Mouse (Mus musculus) brain, adult 2 months (tissue): Measurements from ENCODE around the gene Ctcfl.
"Not testable (repeated sequence)": the region's sequence is repeated elsewhere in the genome, so short reads cannot be mapped to it uniquely, and the experiment has no call there.

Experiments used
- DNase-seq: peaks from one replicate; pipeline ENCODE4 v3.0.0; 2011; ENCODE audit warnings: low read depth, low spot score

Ctcfl gene

GRCm38 (mm10) chr2:173143611-173144010 lies 24.3 kb upstream of the Ctcfl start:
- peak; percentile 53 for DNase-seq

DNA sequence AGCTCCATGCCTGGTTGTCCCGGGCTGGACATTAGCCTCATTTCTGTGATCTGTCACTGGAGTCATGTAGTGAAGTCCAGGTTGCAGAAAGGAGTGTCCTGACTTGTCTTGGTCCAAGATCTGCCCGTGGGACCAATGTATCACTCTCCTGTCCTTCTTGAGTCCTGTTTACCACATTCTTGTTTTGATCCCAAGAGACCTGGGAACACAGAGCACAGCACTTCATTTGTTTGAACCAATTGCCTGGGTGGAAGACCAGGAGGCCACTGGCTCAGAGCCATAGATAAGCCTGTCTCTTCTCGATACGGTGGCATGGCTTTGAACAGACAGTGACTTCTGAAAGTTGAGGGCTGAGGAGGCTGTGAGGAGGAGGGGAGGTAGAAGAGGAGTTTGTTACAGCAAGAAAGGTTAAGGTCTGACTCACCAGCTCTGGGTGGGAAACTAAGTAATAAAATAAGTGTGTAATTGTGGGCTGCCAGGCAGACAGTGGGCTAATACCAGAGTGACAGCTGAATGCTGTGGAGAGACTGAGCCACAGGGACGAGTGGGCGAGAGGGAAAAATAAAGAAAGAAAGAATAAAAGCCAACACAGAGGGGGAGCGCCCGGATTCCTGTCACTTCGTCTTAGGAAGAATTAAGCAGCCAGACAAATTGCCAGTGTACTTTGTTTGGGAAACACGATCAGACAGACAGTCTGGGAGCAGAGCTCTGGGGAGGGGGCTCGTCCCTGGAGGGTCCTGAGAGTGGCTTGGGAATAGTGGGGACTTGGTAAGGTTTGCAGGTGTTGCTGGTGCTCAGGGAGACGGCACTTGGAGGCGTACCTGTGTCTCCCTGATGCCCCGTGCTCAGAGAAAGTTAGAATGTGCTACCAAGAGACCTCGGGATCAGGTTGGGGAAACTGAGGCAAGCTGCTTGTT lies 19.3 kb upstream of the Ctcfl start:
- peak; percentile 70 for DNase-seq

GRCm38 (mm10) chr2:173134695-173135094 lies 15.4 kb upstream of the Ctcfl start:
- no peak for DNase-seq

DNA sequence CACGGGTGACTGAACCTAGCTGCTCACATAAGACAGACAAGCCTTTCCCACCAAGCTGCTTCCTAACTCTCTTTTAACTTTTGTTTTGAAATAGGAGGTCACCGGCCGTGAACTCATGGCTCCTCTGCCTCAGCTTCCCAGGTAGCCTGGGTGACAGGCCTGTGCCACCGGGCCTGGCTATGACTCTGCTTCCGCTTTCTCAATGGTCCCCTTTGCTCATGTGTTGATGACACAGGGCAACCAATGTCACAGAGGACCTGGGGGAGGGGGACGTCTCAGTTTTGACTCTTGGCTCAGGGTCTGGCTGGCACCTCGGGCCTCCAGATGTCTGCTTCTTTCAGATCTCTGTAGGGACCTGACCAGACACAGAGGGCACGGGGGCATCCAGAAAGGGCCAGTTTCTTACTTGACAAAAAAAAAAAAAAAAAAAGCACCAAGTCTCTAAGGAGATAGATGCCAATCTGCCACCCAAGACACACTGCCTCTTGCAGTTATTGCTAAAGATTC lies 13.5 kb upstream of the Ctcfl start:
- no peak for DNase-seq

DNA sequence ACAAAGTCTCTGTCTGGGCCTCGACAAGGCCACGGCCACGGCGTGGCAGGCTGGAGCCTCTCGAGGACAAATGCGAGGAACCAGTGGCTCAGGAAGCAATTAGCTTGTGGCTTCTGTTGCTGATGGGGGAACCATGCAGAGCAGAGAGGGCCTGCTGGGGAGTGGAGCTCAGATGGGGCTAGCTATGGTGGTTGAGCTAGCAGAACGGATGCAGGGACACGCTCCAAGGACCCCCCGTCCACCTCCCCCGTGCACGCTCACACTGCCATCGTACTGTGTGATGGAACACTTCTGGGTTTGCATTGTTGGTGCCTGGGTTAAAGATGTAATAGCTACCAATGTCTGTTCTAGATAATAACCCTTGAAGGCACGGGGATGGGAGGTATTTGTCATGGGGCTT lies 12.9 kb upstream of the Ctcfl start:
- DNase-seq, result no peak

DNA sequence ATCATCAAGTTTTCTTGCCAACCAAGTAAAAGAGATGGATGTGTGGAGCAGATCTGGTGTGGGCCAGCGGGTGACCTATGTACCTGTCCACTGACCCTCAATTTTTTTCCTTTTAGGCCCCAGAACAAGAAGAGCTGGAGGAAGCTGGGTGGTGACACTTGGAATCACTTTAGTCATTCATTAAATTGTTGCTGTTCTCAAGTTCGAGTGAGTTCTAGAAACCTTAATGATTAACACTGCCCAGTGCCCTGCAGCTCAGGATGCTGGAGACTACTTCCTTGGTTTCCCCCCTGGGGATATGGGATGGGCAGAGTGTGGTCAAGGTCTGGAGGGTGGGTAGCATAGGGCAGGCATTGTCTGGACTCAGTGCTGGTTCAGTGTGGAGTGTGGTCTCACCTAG lies 9.8 kb upstream of the Ctcfl start:
- DNase-seq, result no peak

DNA sequence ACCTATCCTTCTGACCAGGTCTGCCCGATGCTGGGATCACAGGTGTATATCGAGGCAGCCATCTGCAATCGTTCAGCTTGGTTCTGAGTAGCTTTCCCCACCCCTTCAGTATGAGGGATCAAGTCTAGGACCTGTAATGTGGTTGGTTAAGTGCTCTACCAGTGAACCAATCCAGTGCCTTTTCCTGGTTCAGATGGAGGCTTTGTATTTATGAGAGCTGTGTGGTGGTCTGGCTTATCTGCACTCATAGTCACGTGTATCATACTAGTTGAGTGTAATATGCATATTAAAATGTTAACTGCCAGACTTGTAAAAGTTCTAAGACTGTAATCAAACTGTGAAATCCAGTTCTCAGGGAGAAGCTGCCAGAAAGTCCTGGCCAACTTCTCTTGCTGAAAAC lies 7.1 kb upstream of the Ctcfl start:
- no peak for DNase-seq

DNA sequence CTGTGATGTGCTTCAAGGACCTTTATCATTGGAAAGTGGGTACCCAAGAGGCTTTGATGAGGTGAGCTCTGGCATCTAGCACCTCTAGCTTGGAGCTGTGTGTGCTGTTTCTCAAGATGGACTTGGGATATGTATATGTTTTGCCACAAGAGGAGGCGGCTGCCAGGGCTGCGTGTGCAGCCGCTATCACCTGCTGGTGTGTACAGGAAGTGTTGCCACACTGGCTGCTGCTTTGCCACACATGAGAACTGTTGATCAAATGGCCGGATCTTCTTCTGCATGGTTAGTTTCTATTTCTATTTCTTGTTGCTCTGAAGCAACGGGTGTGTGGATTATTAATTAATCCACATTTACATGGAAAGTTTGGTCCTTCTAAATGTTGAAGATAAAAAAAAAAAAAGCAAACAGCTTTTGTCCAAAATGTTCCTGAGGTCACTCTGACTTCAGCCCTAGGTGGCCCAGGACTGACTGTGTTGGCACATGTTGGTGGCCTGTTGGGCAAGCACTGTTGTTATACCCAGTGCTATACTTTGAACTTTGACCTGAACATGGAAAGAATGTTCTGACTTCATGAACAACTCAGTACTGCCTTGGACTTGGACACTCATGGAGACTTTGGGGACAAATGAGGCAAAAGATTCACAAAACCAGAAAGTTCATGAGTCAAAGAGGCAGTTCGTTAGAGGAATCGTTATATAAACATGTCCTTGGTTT lies 4.9 kb upstream of the Ctcfl start:
- DNase-seq, result no peak

DNA sequence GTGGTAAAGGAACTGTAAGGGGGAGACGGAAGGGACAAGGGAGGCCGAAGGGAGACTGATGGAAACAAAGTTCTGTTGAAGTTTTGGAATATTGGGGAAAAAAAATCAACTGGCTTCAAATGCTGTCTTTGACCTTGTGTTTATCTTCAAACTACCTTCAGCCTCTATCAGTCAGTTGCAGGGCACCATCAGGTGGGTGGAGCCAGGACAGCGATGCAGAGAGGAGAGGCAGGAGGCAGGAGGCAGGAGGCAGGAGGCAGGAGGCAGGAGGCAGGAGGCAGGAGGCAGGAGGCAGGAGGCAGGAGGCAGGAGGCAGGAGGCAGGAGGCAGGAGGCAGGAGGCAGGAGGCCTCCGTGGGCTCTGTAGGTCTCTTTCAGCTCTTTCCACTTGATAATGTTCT lies 792 bp upstream of the Ctcfl start:
- not testable (repeated sequence) for DNase-seq

DNA sequence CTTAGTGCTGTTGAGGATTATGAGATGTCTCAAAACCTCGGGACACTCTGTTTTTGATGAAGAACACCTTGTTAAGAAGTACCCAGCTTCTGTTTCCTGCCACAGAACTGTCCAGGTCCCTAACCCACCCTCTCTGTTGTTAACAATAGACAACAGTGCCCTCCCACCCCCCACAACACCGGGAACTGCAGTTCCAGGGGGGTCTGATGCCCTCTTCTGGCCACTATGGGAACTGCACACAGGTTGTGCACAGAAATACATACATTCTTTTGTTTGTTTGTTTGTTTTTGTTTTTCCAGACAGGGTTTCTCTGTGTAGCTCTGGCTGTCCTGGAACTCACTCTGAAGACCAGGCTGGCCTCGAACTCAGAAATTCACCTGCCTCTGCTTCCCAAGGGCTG lies 5.5 kb downstream of the Ctcfl start:
- DNase-seq, result not testable (repeated sequence)

- DNase-seq, result no peak
Measured at GRCm38 (mm10) chr2:173110571-173110970, 8.8 kb downstream of the Ctcfl start.

- DNase-seq, result no peak
Measured at GRCm38 (mm10) chr2:173109510-173109909, 9.8 kb downstream of the Ctcfl start.

- DNase-seq, result no peak
Measured at GRCm38 (mm10) chr2:173108509-173109190, 10.7 kb downstream of the Ctcfl start.

DNA sequence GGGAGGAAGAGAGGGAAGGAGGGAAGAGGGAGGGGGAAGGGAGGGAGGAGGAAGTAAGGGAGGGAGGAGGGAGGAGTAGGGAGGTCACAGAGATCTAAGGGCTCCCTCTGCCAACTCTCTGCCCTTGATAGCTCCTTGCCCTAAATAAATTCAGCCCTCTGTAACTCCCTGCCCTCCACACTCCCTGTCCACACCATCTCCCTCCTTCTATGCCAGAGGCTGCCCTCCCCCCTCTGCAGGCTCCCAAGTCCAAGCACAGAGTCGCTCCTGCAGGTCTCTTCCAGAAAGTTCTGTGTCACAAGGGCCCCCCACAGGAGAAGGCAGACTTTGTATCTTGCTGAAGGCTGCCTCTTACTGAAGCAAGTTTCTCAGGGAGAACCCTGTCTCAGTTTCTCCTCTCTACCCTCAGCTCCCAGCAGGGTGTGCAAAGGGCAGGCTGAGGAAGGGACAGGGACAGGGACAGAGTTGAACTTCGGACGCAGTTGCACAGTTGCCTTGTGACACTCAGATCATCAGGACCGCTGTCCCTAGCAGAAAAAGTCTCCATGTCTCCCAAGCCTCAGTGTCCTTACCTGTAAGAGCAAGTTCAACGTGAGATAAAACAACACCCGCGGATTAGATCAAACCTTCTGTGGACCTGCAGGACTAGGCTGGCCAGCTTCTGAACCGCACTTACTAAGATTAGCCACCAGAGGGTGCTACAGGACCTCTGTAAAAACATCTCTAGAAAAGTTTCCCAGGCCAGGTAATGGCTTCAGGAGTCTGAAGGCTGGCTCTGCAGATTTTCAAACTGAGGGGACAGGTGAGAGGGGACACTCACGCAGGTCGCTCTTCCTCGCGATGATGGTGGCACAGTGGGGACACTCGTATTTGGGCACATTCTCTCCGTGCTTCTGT lies 12.2 kb downstream of the Ctcfl start:
- peak; percentile 67 for DNase-seq

- DNase-seq, result no peak
Measured at GRCm38 (mm10) chr2:173106409-173106808, 12.9 kb downstream of the Ctcfl start.

DNA sequence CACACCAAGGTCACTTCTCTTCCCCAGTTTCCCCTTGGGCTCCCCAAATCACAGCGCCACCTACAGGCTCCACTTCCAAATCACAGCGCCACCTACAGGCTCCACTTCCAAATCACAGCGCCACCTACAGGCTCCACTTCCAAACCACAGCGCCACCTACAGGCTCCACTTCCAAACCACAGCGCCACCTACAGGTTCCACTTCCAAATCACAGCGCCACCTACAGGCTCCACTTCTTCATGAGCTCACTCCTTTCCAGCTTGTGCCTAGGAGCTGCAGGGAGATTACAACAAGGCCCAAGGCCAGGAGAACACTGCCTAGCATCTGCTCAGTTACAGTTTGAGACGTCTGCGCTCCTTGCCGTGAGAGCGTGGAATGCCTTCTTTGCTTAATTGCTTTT lies 22.0 kb downstream of the Ctcfl start:
- DNase-seq, result peak; percentile 10

DNA sequence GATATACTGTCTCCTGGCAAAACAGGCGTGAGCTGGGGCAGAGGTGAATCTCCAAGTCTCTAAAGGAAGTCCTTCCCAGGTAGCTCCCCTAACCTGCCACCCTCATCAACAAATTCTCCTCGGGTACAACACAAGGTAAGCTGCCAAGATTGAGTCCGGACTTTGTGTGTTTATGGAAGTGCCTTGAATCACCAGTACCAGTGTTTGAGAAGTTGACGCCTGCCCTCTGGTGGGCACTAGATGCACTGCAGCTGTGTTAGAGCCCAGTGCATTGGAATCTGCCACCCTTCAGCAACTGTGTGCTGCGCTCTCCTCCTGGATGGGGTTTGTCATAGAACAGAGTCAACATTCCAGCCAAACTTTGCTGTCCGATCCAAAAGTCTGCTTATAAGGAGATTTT lies 29.9 kb downstream of the Ctcfl start:
- peak; percentile 87 for DNase-seq

DNA sequence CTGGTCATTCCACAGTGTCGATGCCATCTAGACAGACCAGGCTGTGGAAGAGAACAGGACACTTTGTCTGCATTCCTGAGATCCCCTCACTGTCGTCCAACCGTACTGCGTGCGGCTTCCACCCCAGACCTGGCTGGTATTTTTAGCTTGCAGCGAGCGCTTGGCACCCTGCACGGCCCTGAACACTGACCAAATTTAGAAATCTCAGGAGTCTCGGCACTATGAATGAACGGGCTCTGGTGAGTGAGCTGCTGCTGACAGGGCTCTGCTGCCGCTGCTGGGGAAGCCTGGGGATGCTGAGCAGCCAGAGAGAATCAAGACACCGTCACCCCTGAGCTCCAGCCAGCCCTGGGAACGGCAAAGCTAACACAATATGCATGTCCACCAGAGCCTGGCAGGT lies 31.9 kb downstream of the Ctcfl start:
- peak; percentile 23 for DNase-seq

DNA sequence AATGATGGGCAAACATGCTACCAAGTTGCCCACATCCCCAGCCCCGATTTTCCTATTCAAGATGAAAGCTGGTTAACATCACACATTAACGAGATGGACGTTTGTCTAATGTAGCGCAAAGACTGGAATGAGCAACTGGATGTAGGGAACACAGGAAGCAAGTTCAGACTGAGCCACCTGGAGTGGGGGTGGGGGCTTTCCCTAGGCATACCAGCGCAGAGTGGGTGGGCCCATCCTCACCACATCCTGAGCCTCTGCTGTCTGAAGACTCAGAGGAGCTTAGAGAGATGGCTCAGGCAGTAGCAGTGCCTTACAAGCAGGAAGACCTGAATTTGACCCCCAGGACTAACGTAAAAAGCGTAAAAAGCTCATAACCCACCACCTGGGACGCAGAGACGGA lies 33.6 kb downstream of the Ctcfl start:
- no peak for DNase-seq

GRCm38 (mm10) chr2:173084871-173085270 lies 34.5 kb downstream of the Ctcfl start:
- no peak for DNase-seq
